Mouse (Mus musculus): ENCODE data around the gene Hexb.

GRCm38 (mm10) chr13:97208500-97209010 lies 10.4 kb upstream of the Hexb start:
- TF ChIP-seq POLR2A (IDR thresholded peaks at IDR 0.05; ENCODE audit: insufficient read depth, low read depth, low read length) (no peak), CTCF (IDR thresholded peaks at IDR 0.05; ENCODE audit: insufficient read depth, low read depth, low read length) (no peak)
